Mouse (Mus musculus) ES-Bruce4 (cell line): Measurements from ENCODE around the gene Klhl21. TPM values are rescaled to one million over a fixed set of nuclear protein-coding genes. Genes with fewer than 3 reads are reported as not detected.

ENCODE experiments used
- H3K27ac ChIP-seq: 2 replicates; pipeline ENCODE4 v1.5.1; 2012; ENCODE audit warnings: low read length, inconsistent platforms; ENCODE audit not compliant: insufficient read depth
- H3K27me3 ChIP-seq: 2 replicates; pipeline ENCODE4 v1.6.1; 2012; ENCODE audit warnings: mild to moderate bottlenecking, low read length, inconsistent platforms; ENCODE audit not compliant: control insufficient read depth, poor library complexity, insufficient read depth, severe bottlenecking
- H3K36me3 ChIP-seq: 2 replicates; pipeline ENCODE4 v1.6.1; 2012; ENCODE audit warnings: inconsistent platforms, mild to moderate bottlenecking, low read length, moderate library complexity; ENCODE audit not compliant: control insufficient read depth, poor library complexity, insufficient read depth, severe bottlenecking
- H3K4me1 ChIP-seq: one replicate; pipeline ENCODE4 v1.8.1; 2011; ENCODE audit warnings: low read length; ENCODE audit not compliant: control insufficient read depth, insufficient read depth
- H3K4me3 ChIP-seq: 2 replicates; pipeline ENCODE4 v1.5.1; 2011; ENCODE audit warnings: low read depth, mild to moderate bottlenecking, low read length
- H3K9ac ChIP-seq: 2 replicates; pipeline ENCODE4 v1.6.1; 2012; ENCODE audit warnings: low read depth, mild to moderate bottlenecking, inconsistent platforms; ENCODE audit not compliant: poor library complexity, severe bottlenecking
- H3K9me3 ChIP-seq: replicated peaks from 2 replicates; pipeline ENCODE4 v1.6.1; 2012; ENCODE audit warnings: mild to moderate bottlenecking, low read length, inconsistent platforms; ENCODE audit not compliant: control insufficient read depth, poor library complexity, insufficient read depth, severe bottlenecking
- CTCF ChIP-seq: IDR thresholded peaks from one replicate; pipeline ENCODE4 v1.8.1; 2011; ENCODE audit warnings: low read depth, low read length
- EP300 ChIP-seq: IDR thresholded peaks from 2 replicates; pipeline ENCODE4 v1.6.1; 2011; ENCODE audit warnings: low read depth, low read length; ENCODE audit not compliant: insufficient read depth
- POLR2A ChIP-seq: IDR thresholded peaks from one replicate; pipeline ENCODE4 v1.8.1; 2011; ENCODE audit warnings: low read length; ENCODE audit not compliant: insufficient read depth
- polyA plus RNA-seq: library from polyadenylated mRNA; stranded (reverse); fragments of >200 nt; gene quantifications from 2 replicates; pipeline ENCODE4 v1.2.4, GENCODE M21; 2011; ENCODE audit warnings: low read depth; ENCODE audit not compliant: missing spikeins, insufficient read depth, insufficient read length

Gene Klhl21
- polyA plus RNA-seq, 1 experiment, result 24.0 TPM

GRCm38 (mm10) chr4:151992091-151992490, 16.5 kb upstream of the Klhl21 start:
- peaks cover 5% of the 10 kb centered on the region for H3K4me1 ChIP-seq
- H3K4me3 ChIP-seq, result no peak overlapping the region
- TF ChIP-seq EP300 (no peak), POLR2A (no peak), CTCF (no peak)

DNA sequence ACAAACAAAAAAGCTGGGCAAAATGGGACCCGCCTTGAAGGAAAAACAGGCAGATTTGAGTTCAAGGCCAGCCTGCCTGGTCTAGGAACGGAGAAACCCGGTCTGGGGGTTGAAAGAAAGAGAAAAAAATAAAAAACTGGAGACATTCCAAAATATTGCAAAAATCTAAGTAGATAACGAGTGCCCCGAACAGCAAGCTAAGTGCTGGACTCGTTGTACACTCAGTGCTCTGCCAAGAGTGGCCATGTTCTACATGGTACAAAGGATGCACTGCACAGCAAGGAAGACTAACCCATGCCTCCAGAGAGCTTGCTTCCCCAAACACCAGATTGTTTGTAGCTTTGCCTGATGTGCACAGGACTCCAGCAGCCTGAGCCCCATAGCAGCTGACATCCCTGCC, 15.6 kb upstream of the Klhl21 start:
- TF ChIP-seq EP300 (no peak), POLR2A (no peak), CTCF (no peak)
- H3K4me3 ChIP-seq, result no peak overlapping the region
- peaks cover 4% of the 10 kb centered on the region for H3K4me1 ChIP-seq
- no peaks in the 10 kb centered on the region for H3K9me3 ChIP-seq
- H3K27ac ChIP-seq, result no peak overlapping the region
- H3K27me3 ChIP-seq, result no peaks in the 10 kb centered on the region; the same call in 1 of the 2 replicates
- no peak overlapping the region for H3K9ac ChIP-seq
- H3K36me3 ChIP-seq, result peaks cover 22% of the 10 kb centered on the region

More at GRCm38 (mm10) chr4:151992091-151992490, 16.5 kb upstream of the Klhl21 start:
- Histone ChIP-seq H3K27ac (no peak overlapping the region), H3K36me3 (peaks cover 22% of the 10 kb centered on the region), H3K27me3 (no peaks in the 10 kb centered on the region; the same call in 1 of the 2 replicates), H3K9me3 (no peaks in the 10 kb centered on the region), H3K9ac (no peak overlapping the region)

DNA sequence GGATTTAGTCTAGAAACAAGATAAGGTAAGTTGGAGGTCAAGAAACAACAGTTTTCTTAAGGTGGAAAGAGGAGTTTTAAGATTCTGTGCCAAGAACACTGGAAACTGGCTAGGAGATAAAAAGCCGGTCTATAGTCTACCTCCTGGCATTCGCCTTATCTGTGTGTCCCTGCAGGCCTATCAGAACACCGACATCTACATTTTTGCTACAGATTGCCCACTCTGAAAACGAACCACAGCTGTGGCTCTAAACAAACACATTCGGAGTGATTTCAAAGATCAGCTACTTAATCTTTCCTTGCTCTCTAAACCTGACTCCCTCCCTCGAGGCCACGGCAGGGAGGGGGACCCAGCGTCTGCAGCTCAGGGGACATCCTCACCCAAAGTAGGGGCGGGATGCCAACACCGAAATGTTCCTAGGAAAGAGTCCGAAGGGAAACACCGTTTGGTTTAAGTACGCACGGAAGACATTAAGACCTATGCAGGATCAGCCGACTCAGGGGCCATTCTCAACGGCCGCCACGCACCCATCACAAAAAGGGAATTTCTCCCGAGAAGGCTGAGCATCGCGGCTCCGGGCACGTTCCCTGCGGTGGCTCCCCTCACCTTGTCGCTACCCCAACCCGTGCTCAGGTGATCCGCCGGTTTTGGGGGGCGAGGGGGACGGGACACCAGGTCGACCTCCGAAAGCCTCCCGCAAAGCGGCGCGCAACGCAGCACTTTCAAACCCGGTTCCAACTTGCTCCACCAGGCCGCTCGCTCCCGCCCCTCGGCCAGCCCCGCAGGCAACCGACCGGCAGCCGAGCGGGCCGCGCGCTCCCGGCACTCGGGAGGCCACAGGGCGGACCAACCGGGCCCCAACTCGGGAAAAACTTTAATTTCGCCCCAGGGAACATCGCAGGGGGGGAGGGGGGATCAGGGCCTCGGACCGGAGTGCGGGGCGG, 14.1 kb upstream of the Klhl21 start:
- TF ChIP-seq EP300, result no peak
- TF ChIP-seq CTCF, result no peak
- TF ChIP-seq POLR2A, result no peak

DNA sequence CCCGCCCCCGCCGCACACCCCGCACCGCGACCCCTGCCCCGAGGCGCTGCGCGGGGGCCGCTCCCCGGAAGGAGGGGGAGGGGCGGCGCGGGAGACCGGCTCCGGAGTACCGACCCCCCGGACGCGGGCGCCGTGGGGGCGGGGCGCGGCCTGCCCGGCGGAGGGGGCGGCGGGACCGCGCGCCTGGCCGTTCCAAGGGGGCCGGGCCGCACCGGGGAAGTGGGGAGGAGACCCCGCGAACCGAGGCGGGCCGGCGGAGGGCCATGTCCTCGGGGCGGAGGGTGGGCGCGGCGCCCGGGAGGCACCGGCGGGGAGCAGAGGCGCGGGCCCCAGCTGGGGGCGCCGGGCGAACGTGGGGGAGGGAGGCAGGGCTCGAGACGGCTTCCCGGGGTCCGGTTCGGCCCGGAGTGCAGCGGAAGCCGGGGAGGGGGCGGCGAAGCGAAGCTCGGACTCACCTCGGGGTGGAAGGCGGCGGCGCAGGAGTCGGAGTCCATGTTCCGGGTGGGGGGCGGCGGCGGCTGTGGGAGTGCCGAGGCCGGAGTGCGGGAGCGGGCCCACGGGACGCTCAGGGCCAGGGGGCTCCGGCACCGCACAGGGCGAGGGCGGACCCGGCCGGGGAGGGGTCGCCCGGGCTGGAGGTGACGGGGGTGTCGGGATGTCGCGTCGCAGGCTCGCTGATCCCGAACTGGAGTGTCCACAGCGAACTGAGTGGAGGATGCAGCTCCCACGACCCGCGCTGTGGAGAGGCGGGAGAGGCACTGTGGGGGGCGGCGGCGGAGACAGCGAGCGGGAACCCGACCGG, 13.0 kb upstream of the Klhl21 start:
- H3K9me3 ChIP-seq, result no peaks in the 10 kb centered on the region
- no peaks in the 10 kb centered on the region; the same call in 1 of the 2 replicates for H3K27me3 ChIP-seq
- H3K27ac ChIP-seq, result no peak overlapping the region
- TF ChIP-seq POLR2A, result peak; percentile 25
- no peak for TF ChIP-seq CTCF
- H3K4me3 ChIP-seq, result peak overlapping the region; percentile 96
- peak overlapping the region; percentile 96 for H3K9ac ChIP-seq
- peaks cover under 1% of the 10 kb centered on the region for H3K4me1 ChIP-seq
- H3K36me3 ChIP-seq, result peaks cover 22% of the 10 kb centered on the region

More for the DNA sequence above, 14.1 kb upstream of the Klhl21 start:
- Histone ChIP-seq H3K27ac (no peak overlapping the region), H3K9ac (peak overlapping the region; percentile 96), H3K36me3 (peaks cover 22% of the 10 kb centered on the region), H3K9me3 (no peaks in the 10 kb centered on the region), H3K27me3 (no peaks in the 10 kb centered on the region; the same call in 1 of the 2 replicates), H3K4me3 (peak overlapping the region; percentile 96), H3K4me1 (peaks cover 4% of the 10 kb centered on the region)

- Histone ChIP-seq H3K9ac (peak within 1 kb of the TSS; percentile 96), H3K4me3 (peak within 1 kb of the TSS; percentile 96), H3K27ac (no peak within 1 kb of the TSS), H3K4me1 (no peaks in the 10 kb centered on the region), H3K9me3 (no peaks in the 10 kb centered on the region), H3K27me3 (no peaks in the 10 kb centered on the region; the same call in 1 of the 2 replicates), H3K36me3 (peaks cover 14% of the 10 kb centered on the region)
- no peak for TF ChIP-seq CTCF
- no peak for TF ChIP-seq EP300
- no peak for TF ChIP-seq POLR2A
These were observed 12.2 kb upstream of the Klhl21 start, which contains the start of gene Phf13 for GRCm38 (mm10) chr4:151996173-151996950. Gene Phf13, minus strand, starts transcription at chr4:151996258.
